Mouse (Mus musculus): ENCODE data around the gene Apoc3.

Gene Apoc3

GRCm38 (mm10) chr9:46192642-46193041 is 42.8 kb downstream of the Apoc3 start:
- no peak for DNase-seq (ENCODE audit: low spot score)

GRCm38 (mm10) chr9:46191644-46192043 is 43.8 kb downstream of the Apoc3 start:
- DNase-seq (ENCODE audit: low spot score) = no peak

GRCm38 (mm10) chr9:46191234-46191633 is 44.2 kb downstream of the Apoc3 start:
- no peak for DNase-seq (ENCODE audit: low spot score)

- no peak for DNase-seq (ENCODE audit: low spot score)
These were observed 46.1 kb downstream of the Apoc3 start for GRCm38 (mm10) chr9:46189381-46189780.

- DNase-seq (ENCODE audit: low spot score) = no peak
These were observed 46.5 kb downstream of the Apoc3 start for GRCm38 (mm10) chr9:46188956-46189355.

- no peak for DNase-seq (ENCODE audit: low spot score)
These were observed 47.1 kb downstream of the Apoc3 start for GRCm38 (mm10) chr9:46188370-46188769.

GRCm38 (mm10) chr9:46186387-46186786 is 49.0 kb downstream of the Apoc3 start:
- DNase-seq (ENCODE audit: low spot score) = no peak

- DNase-seq (ENCODE audit: low spot score) = no peak
These were observed 50.2 kb downstream of the Apoc3 start for GRCm38 (mm10) chr9:46185191-46185590.

- no peak for DNase-seq (ENCODE audit: low spot score)
These were observed 50.9 kb downstream of the Apoc3 start for GRCm38 (mm10) chr9:46184542-46184941.
